Mouse (Mus musculus): Measurements from ENCODE around the gene Hunk. TPM values are rescaled to one million over a fixed set of nuclear protein-coding genes. Genes with fewer than 3 reads are reported as not detected.

Gene Hunk
- polyA plus RNA-seq, 1 experiment: 0.71 TPM

- Histone ChIP-seq H3ac (ENCODE audit: control insufficient read depth, insufficient read length, low read depth) (no peak overlapping the region), H3K36me3 (ENCODE audit: control insufficient read depth, insufficient read depth) (no peaks in the 10 kb centered on the region), H3K27me3 (ENCODE audit: control insufficient read depth, insufficient read depth, insufficient read length) (no peaks in the 10 kb centered on the region), H3K79me2 (ENCODE audit: control insufficient read depth, insufficient read depth) (no peaks in the 10 kb centered on the region), H3K79me3 (ENCODE audit: low read depth) (no peaks in the 10 kb centered on the region), H3K4me3 (ENCODE audit: insufficient read depth, poor library complexity, severe bottlenecking) (no peak overlapping the region)
- TF ChIP-seq MAX (IDR thresholded peaks at IDR 0.05): no peak
These were observed 131.2 kb downstream of the Hunk start for GRCm38 (mm10) chr16:90517041-90517440.

- no peaks in the 10 kb centered on the region for H3K27me3 ChIP-seq (ENCODE audit: control insufficient read depth, insufficient read depth, insufficient read length)
- no peaks in the 10 kb centered on the region for H3K79me2 ChIP-seq (ENCODE audit: control insufficient read depth, insufficient read depth)
- H3ac ChIP-seq (ENCODE audit: control insufficient read depth, insufficient read length, low read depth): no peak overlapping the region
- H3K36me3 ChIP-seq (ENCODE audit: control insufficient read depth, insufficient read depth): no peaks in the 10 kb centered on the region
- H3K79me3 ChIP-seq (ENCODE audit: low read depth): no peaks in the 10 kb centered on the region
- no peak overlapping the region for H3K4me3 ChIP-seq (ENCODE audit: insufficient read depth, poor library complexity, severe bottlenecking)
- TF ChIP-seq USF1 (IDR thresholded peaks at IDR 0.05; ENCODE audit: low read depth) (no peak), MYOG (IDR thresholded peaks at IDR 0.05; ENCODE audit: control insufficient read depth, extremely low read depth, insufficient read length) (no peak), CTCF (IDR thresholded peaks at IDR 0.05; ENCODE audit: control insufficient read depth, insufficient read depth, insufficient read length) (no peak), CEBPB (IDR thresholded peaks at IDR 0.05; ENCODE audit: low read depth) (no peak), FOSL1 (IDR thresholded peaks at IDR 0.05; ENCODE audit: insufficient read depth, low read length, poor library complexity, severe bottlenecking) (no peak), MYOD1 (IDR thresholded peaks at IDR 0.05; ENCODE audit: control insufficient read depth, insufficient read length, low read depth) (no peak), MAX (IDR thresholded peaks at IDR 0.05) (no peak)
These were observed 132.4 kb downstream of the Hunk start for GRCm38 (mm10) chr16:90518232-90518631.

GRCm38 (mm10) chr16:90518732-90519295, 133.0 kb downstream of the Hunk start:
- no peak for TF ChIP-seq MYOD1 (IDR thresholded peaks at IDR 0.05; ENCODE audit: control insufficient read depth, insufficient read length, low read depth)
- no peak for TF ChIP-seq CTCF (IDR thresholded peaks at IDR 0.05; ENCODE audit: control insufficient read depth, insufficient read depth, insufficient read length)
- TF ChIP-seq FOSL1 (IDR thresholded peaks at IDR 0.05; ENCODE audit: insufficient read depth, low read length, poor library complexity, severe bottlenecking): no peak
- TF ChIP-seq USF1 (IDR thresholded peaks at IDR 0.05; ENCODE audit: low read depth): no peak
- TF ChIP-seq MAX (IDR thresholded peaks at IDR 0.05): no peak
- TF ChIP-seq MYOG (IDR thresholded peaks at IDR 0.05; ENCODE audit: control insufficient read depth, extremely low read depth, insufficient read length): no peak
- TF ChIP-seq CEBPB (IDR thresholded peaks at IDR 0.05; ENCODE audit: low read depth): no peak
- Histone ChIP-seq H3ac (ENCODE audit: control insufficient read depth, insufficient read length, low read depth) (no peak overlapping the region), H3K27me3 (ENCODE audit: control insufficient read depth, insufficient read depth, insufficient read length) (no peaks in the 10 kb centered on the region), H3K36me3 (ENCODE audit: control insufficient read depth, insufficient read depth) (no peaks in the 10 kb centered on the region), H3K4me3 (ENCODE audit: insufficient read depth, poor library complexity, severe bottlenecking) (no peak overlapping the region), H3K79me3 (ENCODE audit: low read depth) (no peaks in the 10 kb centered on the region), H3K79me2 (ENCODE audit: control insufficient read depth, insufficient read depth) (no peaks in the 10 kb centered on the region)

- TF ChIP-seq USF1 (IDR thresholded peaks at IDR 0.05; ENCODE audit: low read depth) (no peak), CEBPB (IDR thresholded peaks at IDR 0.05; ENCODE audit: low read depth) (no peak), FOSL1 (IDR thresholded peaks at IDR 0.05; ENCODE audit: insufficient read depth, low read length, poor library complexity, severe bottlenecking) (no peak), CTCF (IDR thresholded peaks at IDR 0.05; ENCODE audit: control insufficient read depth, insufficient read depth, insufficient read length) (no peak), MYOG (IDR thresholded peaks at IDR 0.05; ENCODE audit: control insufficient read depth, extremely low read depth, insufficient read length) (no peak), MAX (IDR thresholded peaks at IDR 0.05) (no peak), MYOD1 (IDR thresholded peaks at IDR 0.05; ENCODE audit: control insufficient read depth, insufficient read length, low read depth) (no peak)
- H3K36me3 ChIP-seq (ENCODE audit: control insufficient read depth, insufficient read depth): no peaks in the 10 kb centered on the region
- H3K79me3 ChIP-seq (ENCODE audit: low read depth): no peaks in the 10 kb centered on the region
- no peak overlapping the region for H3ac ChIP-seq (ENCODE audit: control insufficient read depth, insufficient read length, low read depth)
- H3K4me3 ChIP-seq (ENCODE audit: insufficient read depth, poor library complexity, severe bottlenecking): no peak overlapping the region
- no peaks in the 10 kb centered on the region for H3K27me3 ChIP-seq (ENCODE audit: control insufficient read depth, insufficient read depth, insufficient read length)
- no peaks in the 10 kb centered on the region for H3K79me2 ChIP-seq (ENCODE audit: control insufficient read depth, insufficient read depth)
These were observed 135.6 kb downstream of the Hunk start for GRCm38 (mm10) chr16:90521191-90521950.

- Histone ChIP-seq H3K36me3 (ENCODE audit: control insufficient read depth, insufficient read depth) (no peaks in the 10 kb centered on the region), H3K4me3 (ENCODE audit: insufficient read depth, poor library complexity, severe bottlenecking) (no peak overlapping the region), H3K79me3 (ENCODE audit: low read depth) (no peaks in the 10 kb centered on the region), H3K27me3 (ENCODE audit: control insufficient read depth, insufficient read depth, insufficient read length) (no peaks in the 10 kb centered on the region), H3ac (ENCODE audit: control insufficient read depth, insufficient read length, low read depth) (no peak overlapping the region), H3K79me2 (ENCODE audit: control insufficient read depth, insufficient read depth) (no peaks in the 10 kb centered on the region)
- TF ChIP-seq MYOD1 (IDR thresholded peaks at IDR 0.05; ENCODE audit: control insufficient read depth, insufficient read length, low read depth) (no peak), MYOG (IDR thresholded peaks at IDR 0.05; ENCODE audit: control insufficient read depth, extremely low read depth, insufficient read length) (no peak), FOSL1 (IDR thresholded peaks at IDR 0.05; ENCODE audit: insufficient read depth, low read length, poor library complexity, severe bottlenecking) (no peak), CEBPB (IDR thresholded peaks at IDR 0.05; ENCODE audit: low read depth) (no peak), CTCF (IDR thresholded peaks at IDR 0.05; ENCODE audit: control insufficient read depth, insufficient read depth, insufficient read length) (no peak), USF1 (IDR thresholded peaks at IDR 0.05; ENCODE audit: low read depth) (no peak), MAX (IDR thresholded peaks at IDR 0.05) (no peak)
These were observed 136.1 kb downstream of the Hunk start for GRCm38 (mm10) chr16:90521951-90522255.

- Histone ChIP-seq H3K79me2 (ENCODE audit: control insufficient read depth, insufficient read depth) (no peaks in the 10 kb centered on the region), H3K79me3 (ENCODE audit: low read depth) (no peaks in the 10 kb centered on the region), H3K36me3 (ENCODE audit: control insufficient read depth, insufficient read depth) (no peaks in the 10 kb centered on the region), H3K27me3 (ENCODE audit: control insufficient read depth, insufficient read depth, insufficient read length) (no peaks in the 10 kb centered on the region), H3ac (ENCODE audit: control insufficient read depth, insufficient read length, low read depth) (no peak overlapping the region), H3K4me3 (ENCODE audit: insufficient read depth, poor library complexity, severe bottlenecking) (no peak overlapping the region)
- no peak for TF ChIP-seq FOSL1 (IDR thresholded peaks at IDR 0.05; ENCODE audit: insufficient read depth, low read length, poor library complexity, severe bottlenecking)
- no peak for TF ChIP-seq MYOD1 (IDR thresholded peaks at IDR 0.05; ENCODE audit: control insufficient read depth, insufficient read length, low read depth)
These were observed 136.8 kb downstream of the Hunk start for GRCm38 (mm10) chr16:90522575-90522974.
